Mouse (Mus musculus): ENCODE results near the gene Gm42372. TPM values are rescaled to one million over a fixed set of nuclear protein-coding genes. Genes with fewer than 3 reads are reported as not detected.
"Not testable (repeated sequence)": the region's sequence is repeated elsewhere in the genome, so short reads cannot be mapped to it uniquely, and the experiment has no call there.

The Gm42372 gene
- polyA plus RNA-seq, 1 experiment from 2014 or later, result 0.32 TPM

DNA sequence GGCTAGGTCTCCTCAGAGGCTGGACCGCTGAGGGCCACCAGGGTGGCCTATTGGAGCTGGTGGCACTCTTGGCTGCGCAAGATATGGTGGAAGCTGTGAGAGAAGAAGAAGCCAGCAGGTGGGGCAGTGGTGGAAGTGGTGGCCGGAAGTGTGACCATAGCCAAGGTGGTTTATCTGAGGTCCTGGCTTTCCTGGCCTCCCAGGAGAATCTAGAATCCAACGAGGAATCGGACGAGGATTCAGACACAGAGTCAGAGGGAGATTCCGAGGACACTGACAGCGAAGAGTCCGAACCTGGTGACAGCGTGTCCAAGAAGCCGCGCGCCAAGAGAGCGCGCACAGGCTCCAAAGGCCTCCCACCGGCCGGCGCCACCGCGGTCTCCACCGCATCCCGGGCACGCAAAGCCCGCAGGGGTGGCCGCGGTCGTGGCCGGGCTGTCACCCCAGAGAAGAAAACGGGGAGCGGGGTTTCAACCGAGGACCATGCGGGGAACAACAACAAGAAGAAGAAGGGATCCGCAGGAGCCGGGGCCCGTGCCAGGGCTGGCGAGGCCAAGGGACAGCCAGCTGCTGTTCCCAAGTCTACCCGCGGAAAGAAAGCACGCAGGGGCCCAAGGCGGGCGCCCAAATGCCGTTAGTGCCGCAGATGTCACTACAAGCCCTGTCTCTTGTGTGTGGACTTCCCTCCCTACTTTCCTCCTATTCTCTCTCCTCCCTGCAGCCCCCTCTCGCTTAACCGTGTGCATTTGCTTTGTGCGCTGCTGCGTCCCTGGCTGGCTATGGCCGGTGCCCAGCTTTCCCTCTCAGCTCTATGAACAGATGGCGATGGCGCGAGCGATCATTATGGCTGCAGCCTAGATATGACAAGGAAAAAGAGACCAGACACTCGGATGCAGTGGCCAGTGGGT, 36.2 kb upstream of the Gm42372 start:
- Histone ChIP-seq H3K9ac (ENCODE audit: low read depth, low read length) (peak overlapping the region; percentile 64), H3K4me1 (ENCODE audit: control insufficient read depth, insufficient read depth, low read length) (peaks cover 50% of the 10 kb centered on the region), H3K4me3 (ENCODE audit: low read length) (peak overlapping the region; percentile 44), H3K27ac (ENCODE audit: low read length) (0 out of 2 replicates have a peak overlapping the region, but pooled peaks have one; percentile 20), H3K9me3 (ENCODE audit: control insufficient read depth, low read length) (no peaks in the 10 kb centered on the region), H3K4me2 (ENCODE audit: low read depth, low read length) (peak overlapping the region; percentile 72), H3K36me3 (ENCODE audit: control insufficient read depth, insufficient read depth, low read length) (no peaks in the 10 kb centered on the region), H3K27me3 (replicated peaks; ENCODE audit: control insufficient read depth, insufficient read depth, low read length) (peaks cover 34% of the 10 kb centered on the region)
- 8% methylated on average over 52 of the region's 53 CpGs for WGBS
- ATAC-seq, result no peak

DNA sequence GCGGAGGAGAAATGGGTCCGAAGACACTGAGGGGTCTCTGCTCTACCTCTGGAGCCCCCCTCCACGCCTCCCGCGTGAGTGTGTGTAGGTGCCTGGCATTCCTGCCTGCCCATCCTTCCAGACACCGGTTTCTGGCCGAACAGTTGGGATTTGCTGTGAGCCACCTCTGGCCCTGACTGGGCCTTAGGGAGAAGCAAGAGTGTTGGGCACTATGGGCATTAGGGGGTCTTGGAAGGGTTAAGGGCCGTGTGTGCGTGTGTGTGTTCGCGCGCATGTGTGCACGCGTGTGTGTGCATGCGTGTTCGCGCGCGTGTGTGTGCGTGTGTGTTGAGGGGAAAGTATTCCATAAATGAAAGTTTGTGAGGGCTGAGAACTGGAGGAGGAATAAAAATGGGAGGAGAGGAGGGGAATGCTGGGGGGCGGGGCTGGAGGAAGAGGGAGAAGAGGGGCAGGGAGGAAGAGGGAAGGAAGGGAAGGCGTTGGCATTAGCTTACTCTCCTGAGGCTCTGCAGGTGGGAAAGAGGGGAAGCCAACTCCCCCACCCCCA, 35.5 kb upstream of the Gm42372 start:
- H3K4me3 ChIP-seq (ENCODE audit: low read length), result peak overlapping the region; percentile 44
- peaks cover 34% of the 10 kb centered on the region for H3K27me3 ChIP-seq (replicated peaks; ENCODE audit: control insufficient read depth, insufficient read depth, low read length)
- ATAC-seq, result no peak
- WGBS, result 26% methylated on average over 22 of the region's 22 CpGs
- no peaks in the 10 kb centered on the region for H3K36me3 ChIP-seq (ENCODE audit: control insufficient read depth, insufficient read depth, low read length)
- H3K27ac ChIP-seq (ENCODE audit: low read length), result peak overlapping the region; percentile 34; the same call in 1 of the 2 replicates
- H3K4me2 ChIP-seq (ENCODE audit: low read depth, low read length), result peak overlapping the region; percentile 72
- H3K4me1 ChIP-seq (ENCODE audit: control insufficient read depth, insufficient read depth, low read length), result peaks cover 50% of the 10 kb centered on the region
- peak overlapping the region; percentile 64 for H3K9ac ChIP-seq (ENCODE audit: low read depth, low read length)
- no peaks in the 10 kb centered on the region for H3K9me3 ChIP-seq (ENCODE audit: control insufficient read depth, low read length)

DNA sequence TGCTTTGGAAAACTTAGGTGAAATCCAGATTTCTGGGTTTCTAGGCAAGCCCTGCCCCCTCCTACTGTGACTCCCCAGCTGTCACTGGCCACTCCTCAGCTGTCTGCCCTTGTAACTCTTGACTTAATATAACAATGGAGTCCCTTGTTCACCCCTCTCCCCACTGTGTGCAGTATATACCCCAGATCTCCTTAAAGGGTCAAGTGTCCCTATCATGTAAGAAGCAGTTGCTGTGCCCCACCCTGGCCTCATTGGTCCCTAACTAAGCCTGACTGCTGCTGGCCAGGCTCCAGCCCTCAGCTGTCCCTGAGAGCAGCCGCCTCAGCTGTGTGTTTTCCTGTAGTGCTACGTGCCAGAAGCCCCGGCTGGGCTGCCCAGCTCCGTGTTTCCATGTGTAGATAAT, 34.9 kb upstream of the Gm42372 start:
- WGBS, result 9% methylated on average over 4 of the region's 4 CpGs
- peaks cover 50% of the 10 kb centered on the region for H3K4me1 ChIP-seq (ENCODE audit: control insufficient read depth, insufficient read depth, low read length)
- no peak overlapping the region for H3K4me3 ChIP-seq (ENCODE audit: low read length)
- no peaks in the 10 kb centered on the region for H3K36me3 ChIP-seq (ENCODE audit: control insufficient read depth, insufficient read depth, low read length)
- H3K9me3 ChIP-seq (ENCODE audit: control insufficient read depth, low read length), result no peaks in the 10 kb centered on the region
- H3K9ac ChIP-seq (ENCODE audit: low read depth, low read length), result peak overlapping the region; percentile 3; the same call in 1 of the 2 replicates
- H3K27me3 ChIP-seq (replicated peaks; ENCODE audit: control insufficient read depth, insufficient read depth, low read length), result peaks cover 34% of the 10 kb centered on the region
- peak overlapping the region; percentile 72 for H3K4me2 ChIP-seq (ENCODE audit: low read depth, low read length)
- peak; percentile 37 for ATAC-seq
- H3K27ac ChIP-seq (ENCODE audit: low read length), result peak overlapping the region; percentile 34

DNA sequence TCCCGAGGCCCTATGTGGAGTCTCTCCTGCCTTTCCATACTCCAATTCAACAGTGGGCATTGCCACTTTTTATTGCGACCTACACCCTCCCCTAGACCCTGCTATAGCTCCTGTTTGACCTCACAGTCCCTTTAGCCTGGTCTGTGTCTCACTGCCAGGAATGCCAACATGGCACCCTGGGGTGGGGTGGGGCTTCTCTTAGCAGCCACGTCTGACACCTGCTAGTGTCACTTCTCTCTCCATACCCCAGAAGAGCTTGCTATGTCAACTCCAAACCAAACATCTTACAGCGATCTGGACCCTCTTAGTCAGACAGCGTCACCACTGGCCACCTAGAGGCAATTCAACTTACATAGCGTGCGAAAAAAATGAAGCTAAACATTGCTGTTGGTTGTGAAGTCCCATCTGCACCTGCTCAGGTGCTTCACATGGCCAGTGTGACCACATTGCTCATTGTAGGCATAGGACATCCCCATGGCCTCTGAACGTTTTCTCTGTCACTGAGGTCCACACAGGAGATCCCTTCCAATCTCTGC, 33.9 kb upstream of the Gm42372 start:
- H3K4me3 ChIP-seq (ENCODE audit: low read length), result no peak overlapping the region
- H3K27ac ChIP-seq (ENCODE audit: low read length), result no peak overlapping the region
- no peaks in the 10 kb centered on the region for H3K36me3 ChIP-seq (ENCODE audit: control insufficient read depth, insufficient read depth, low read length)
- H3K4me1 ChIP-seq (ENCODE audit: control insufficient read depth, insufficient read depth, low read length), result peaks cover 48% of the 10 kb centered on the region
- 68% methylated on average over 8 of the region's 8 CpGs for WGBS
- peaks cover 34% of the 10 kb centered on the region for H3K27me3 ChIP-seq (replicated peaks; ENCODE audit: control insufficient read depth, insufficient read depth, low read length)
- no peak overlapping the region for H3K9ac ChIP-seq (ENCODE audit: low read depth, low read length)
- H3K9me3 ChIP-seq (ENCODE audit: control insufficient read depth, low read length), result no peaks in the 10 kb centered on the region
- no peak for ATAC-seq
- H3K4me2 ChIP-seq (ENCODE audit: low read depth, low read length), result no peak overlapping the region

DNA sequence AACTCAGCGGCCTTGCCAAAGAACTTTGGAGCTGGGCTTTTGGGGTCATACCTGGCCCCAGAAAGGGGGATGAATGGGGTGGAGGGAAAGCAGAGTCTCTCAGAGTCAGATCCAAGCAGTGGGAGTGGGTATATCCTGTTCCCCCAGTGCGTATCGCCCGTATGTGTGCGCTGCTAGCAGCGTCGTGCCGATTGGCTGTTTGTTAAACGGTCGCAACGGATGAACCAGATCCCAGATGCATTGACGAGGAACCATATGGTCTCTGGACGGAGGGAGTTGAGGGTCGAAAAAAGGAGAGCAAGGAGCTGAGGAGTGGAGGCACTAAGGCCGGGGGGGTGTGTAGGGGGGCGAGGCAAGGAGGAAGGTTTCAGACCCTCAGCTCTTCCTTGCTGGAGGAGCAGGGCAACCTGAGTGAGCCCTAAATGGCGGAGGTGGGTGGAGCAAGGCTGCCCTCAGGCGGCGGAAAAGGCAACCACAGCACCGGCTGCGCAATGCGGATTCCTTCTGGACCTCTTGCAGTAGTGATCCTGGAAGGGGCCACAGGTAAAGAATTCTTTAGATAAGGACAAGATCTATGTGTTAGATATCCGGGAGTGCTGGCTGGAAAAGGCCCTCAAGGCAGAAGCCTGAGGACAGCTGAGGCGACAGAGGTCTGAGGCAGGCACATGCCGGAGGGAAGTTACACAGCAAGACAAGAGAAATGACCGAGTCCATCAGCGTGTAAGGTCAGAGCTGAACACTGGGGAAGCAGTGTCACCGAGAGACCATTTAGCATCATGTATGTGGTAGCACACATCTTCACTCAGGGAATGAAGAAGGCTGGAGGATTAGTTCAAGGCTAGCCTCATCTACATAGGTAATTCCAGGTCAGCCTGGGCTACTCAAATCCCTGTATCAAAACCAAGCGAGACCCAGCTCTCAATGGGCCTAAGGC, 32.7 kb upstream of the Gm42372 start:
- no peaks in the 10 kb centered on the region for H3K9me3 ChIP-seq (ENCODE audit: control insufficient read depth, low read length)
- ATAC-seq, result peak; percentile 43
- 10% methylated on average over 29 of the region's 29 CpGs for WGBS
- peak overlapping the region; percentile 71 for H3K4me2 ChIP-seq (ENCODE audit: low read depth, low read length)
- peak overlapping the region; percentile 46 for H3K9ac ChIP-seq (ENCODE audit: low read depth, low read length)
- H3K36me3 ChIP-seq (ENCODE audit: control insufficient read depth, insufficient read depth, low read length), result no peaks in the 10 kb centered on the region
- H3K27ac ChIP-seq (ENCODE audit: low read length), result no peak overlapping the region
- H3K4me3 ChIP-seq (ENCODE audit: low read length), result peak overlapping the region; percentile 33
- peaks cover 27% of the 10 kb centered on the region for H3K27me3 ChIP-seq (replicated peaks; ENCODE audit: control insufficient read depth, insufficient read depth, low read length)
- H3K4me1 ChIP-seq (ENCODE audit: control insufficient read depth, insufficient read depth, low read length), result peaks cover 37% of the 10 kb centered on the region

DNA sequence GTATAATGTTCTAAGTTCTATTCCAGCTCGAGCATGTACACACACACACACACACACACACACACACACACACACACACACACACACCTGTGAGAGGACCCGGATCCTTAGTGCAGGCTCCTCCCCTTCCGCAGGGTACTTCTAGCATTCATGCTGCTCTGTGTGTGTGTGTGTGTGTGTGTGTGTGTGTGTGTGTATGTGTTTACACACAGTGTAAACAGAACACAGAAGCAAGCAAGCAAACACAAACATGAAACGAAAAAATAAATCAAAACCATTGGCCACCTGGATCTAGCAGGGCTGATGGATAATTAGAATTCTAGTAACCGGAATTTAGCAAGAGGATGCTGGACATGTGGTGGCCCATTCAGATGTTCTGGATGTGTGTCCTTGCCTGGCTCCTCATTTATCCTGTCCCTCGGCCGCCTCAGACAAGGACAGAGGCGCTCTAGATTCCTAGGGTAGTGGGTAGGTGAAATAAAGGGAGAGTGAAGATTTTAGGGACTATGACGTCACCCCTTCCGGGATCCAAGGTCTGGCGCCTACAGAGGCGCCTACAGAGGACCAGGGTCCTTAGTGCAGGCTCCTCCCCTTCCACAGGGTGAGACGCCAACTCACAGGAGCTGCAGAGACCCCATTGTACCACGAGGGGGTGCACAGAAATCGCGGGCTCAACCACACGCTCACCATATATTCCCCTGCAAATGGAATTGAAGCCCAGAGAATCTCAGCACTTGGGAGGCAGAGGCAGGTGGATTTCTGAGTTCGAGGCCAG, 31.8 kb upstream of the Gm42372 start:
- peaks cover 29% of the 10 kb centered on the region for H3K4me1 ChIP-seq (ENCODE audit: control insufficient read depth, insufficient read depth, low read length)
- no peak overlapping the region for H3K27ac ChIP-seq (ENCODE audit: low read length)
- peaks cover 19% of the 10 kb centered on the region for H3K27me3 ChIP-seq (replicated peaks; ENCODE audit: control insufficient read depth, insufficient read depth, low read length)
- H3K4me3 ChIP-seq (ENCODE audit: low read length), result no peak overlapping the region
- no peak overlapping the region for H3K9ac ChIP-seq (ENCODE audit: low read depth, low read length)
- WGBS, result 27% methylated on average over 18 of the region's 18 CpGs
- ATAC-seq, result peak; percentile 70
- no peak overlapping the region for H3K4me2 ChIP-seq (ENCODE audit: low read depth, low read length)
- H3K9me3 ChIP-seq (ENCODE audit: control insufficient read depth, low read length), result no peaks in the 10 kb centered on the region
- H3K36me3 ChIP-seq (ENCODE audit: control insufficient read depth, insufficient read depth, low read length), result no peaks in the 10 kb centered on the region

DNA sequence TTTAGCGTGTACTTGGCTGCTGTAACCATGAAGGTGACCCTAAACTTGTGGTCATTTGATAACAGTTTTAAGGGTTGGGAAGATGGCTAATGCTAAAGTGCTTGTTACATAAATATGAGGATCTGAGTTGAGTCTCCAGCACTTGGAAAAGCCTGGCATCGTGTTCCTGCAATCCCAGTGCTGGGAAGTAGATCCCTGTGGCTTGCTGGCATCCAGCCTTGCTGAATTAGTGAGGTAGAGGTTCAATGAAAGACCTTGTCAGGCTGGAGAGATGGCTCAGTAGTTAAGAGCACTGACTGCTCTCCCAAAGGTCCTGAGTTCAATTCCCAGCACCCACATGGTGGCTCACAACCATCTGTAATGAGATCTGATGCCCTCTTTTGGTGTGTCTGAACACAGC, 29.1 kb upstream of the Gm42372 start:
- not testable (repeated sequence) for H3K4me3 ChIP-seq (ENCODE audit: low read length); H3K4me1 ChIP-seq (ENCODE audit: control insufficient read depth, insufficient read depth, low read length); H3K9ac ChIP-seq (ENCODE audit: low read depth, low read length); H3K4me2 ChIP-seq (ENCODE audit: low read depth, low read length); H3K9me3 ChIP-seq (ENCODE audit: control insufficient read depth, low read length); H3K27me3 ChIP-seq (replicated peaks; ENCODE audit: control insufficient read depth, insufficient read depth, low read length); H3K27ac ChIP-seq (ENCODE audit: low read length); ATAC-seq; H3K36me3 ChIP-seq (ENCODE audit: control insufficient read depth, insufficient read depth, low read length)
- 63% methylated on average over 2 of the region's 2 CpGs for WGBS

DNA sequence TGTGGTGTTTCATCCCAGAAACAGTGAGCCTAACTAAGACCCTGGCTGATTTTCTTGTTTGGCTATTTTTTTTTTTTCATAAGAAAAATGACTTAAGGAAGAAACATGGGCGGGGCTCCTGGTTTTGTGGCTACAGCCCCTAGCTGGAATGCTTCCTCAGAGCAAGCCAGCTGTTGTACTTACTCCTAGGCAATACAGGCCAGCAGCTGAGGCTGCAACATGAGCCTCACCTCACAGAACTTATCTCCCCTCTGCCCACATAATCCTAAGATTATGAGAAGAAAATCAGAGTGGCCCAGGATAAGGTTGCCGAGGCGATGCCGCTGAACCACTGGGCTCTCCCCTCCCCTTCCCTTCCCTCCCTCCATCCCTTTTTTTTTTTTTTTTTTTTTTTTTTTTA, 27.2 kb upstream of the Gm42372 start:
- no peak overlapping the region for H3K9ac ChIP-seq (ENCODE audit: low read depth, low read length)
- H3K4me3 ChIP-seq (ENCODE audit: low read length), result no peak overlapping the region
- 84% methylated on average over 4 of the region's 4 CpGs for WGBS
- H3K4me2 ChIP-seq (ENCODE audit: low read depth, low read length), result no peak overlapping the region
- no peaks in the 10 kb centered on the region for H3K27me3 ChIP-seq (replicated peaks; ENCODE audit: control insufficient read depth, insufficient read depth, low read length)
- no peaks in the 10 kb centered on the region for H3K36me3 ChIP-seq (ENCODE audit: control insufficient read depth, insufficient read depth, low read length)
- no peaks in the 10 kb centered on the region for H3K4me1 ChIP-seq (ENCODE audit: control insufficient read depth, insufficient read depth, low read length)
- H3K9me3 ChIP-seq (ENCODE audit: control insufficient read depth, low read length), result no peaks in the 10 kb centered on the region
- no peak overlapping the region for H3K27ac ChIP-seq (ENCODE audit: low read length)
- no peak for ATAC-seq
